ENCODE assay signal across 8 mouse cellular contexts in the genomic region with DNA sequence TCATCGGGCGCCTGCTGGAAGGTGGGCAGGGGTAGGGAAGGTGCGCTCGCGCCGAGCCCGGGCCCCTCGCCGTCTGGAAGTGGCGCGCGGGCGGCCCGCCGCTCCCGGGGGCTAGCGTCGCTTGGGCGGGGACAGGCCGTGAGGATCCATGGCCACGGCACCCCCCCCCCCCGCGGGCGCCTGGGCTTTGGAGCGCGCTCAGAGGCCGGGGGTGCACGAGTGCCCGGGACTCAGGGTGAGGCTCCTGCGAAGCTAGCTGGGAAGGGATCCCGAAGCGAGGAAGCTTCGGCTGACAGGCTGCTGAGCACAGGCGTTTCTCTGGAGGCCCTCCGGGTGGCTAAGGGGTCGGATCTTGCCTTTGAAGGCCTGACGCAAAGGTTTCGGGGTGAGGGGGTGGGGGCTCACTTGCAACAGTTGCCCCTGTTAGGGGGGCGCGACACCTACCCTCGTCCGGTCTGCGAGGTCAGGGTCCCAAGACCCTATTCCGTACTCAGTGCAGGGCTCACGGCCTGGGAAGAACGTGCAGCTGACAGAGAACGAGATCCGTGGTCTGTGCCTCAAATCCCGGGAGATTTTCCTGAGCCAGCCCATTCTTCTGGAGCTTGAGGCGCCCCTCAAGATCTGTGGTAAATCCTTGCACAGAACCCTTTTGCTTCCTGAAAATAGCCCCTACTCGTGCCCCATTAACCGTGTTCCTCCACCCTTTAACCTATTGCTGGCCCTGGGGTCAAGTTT. TPM values are rescaled to one million over a fixed set of nuclear protein-coding genes. Genes with fewer than 3 reads are reported as not detected.
DNase-seq lines count a peak whose midpoint lies in the region; ATAC-seq and TF ChIP-seq lines count a peak whose summit lies in the region.

No protein-coding gene starts in this region.

- peaks cover 47% of the 10 kb centered on the region for H3K79me2 ChIP-seq in C2C12 (ENCODE audit: control insufficient read depth, insufficient read depth)

- peak overlapping the region; percentile 84 for H3K4me3 ChIP-seq in C2C12 (ENCODE audit: insufficient read depth, poor library complexity, severe bottlenecking)
- peak overlapping the region; percentile 90 for H3K4me3 ChIP-seq in embryonic facial prominence, embryonic 15.5 days (replicated peaks)
- H3K4me3 ChIP-seq in limb, embryonic 12.5 days (replicated peaks) = peak overlapping the region; percentile 97
- peak overlapping the region; percentile 93 for H3K4me3 ChIP-seq in stomach, embryonic 15.5 days (replicated peaks)

- peaks cover 51% of the 10 kb centered on the region for H3K4me1 ChIP-seq in embryonic facial prominence, embryonic 15.5 days
- peaks cover 39% of the 10 kb centered on the region for H3K4me1 ChIP-seq in limb, embryonic 12.5 days (replicated peaks)
- peaks cover 25% of the 10 kb centered on the region for H3K4me1 ChIP-seq in stomach, embryonic 15.5 days

- peak overlapping the region; percentile 96 for H3K27ac ChIP-seq in embryonic facial prominence, embryonic 15.5 days (replicated peaks)
- H3K27ac ChIP-seq in limb, embryonic 12.5 days = peak overlapping the region; percentile 94
- peak overlapping the region; percentile 96 for H3K27ac ChIP-seq in stomach, embryonic 15.5 days

- peak; percentile 49; the same call in 1 of the 2 replicates for ATAC-seq in embryonic facial prominence, embryonic 15.5 days (ENCODE audit: insufficient number of reproducible peaks, low FRiP score, low TSS enrichment, low read depth)
- ATAC-seq in limb, embryonic 12.5 days (ENCODE audit: insufficient number of reproducible peaks, insufficient read depth, low FRiP score, low TSS enrichment, low read depth) = peak; percentile 26
- no peak; the same call in 1 of the 2 replicates for ATAC-seq in stomach, embryonic 15.5 days (ENCODE audit: insufficient read depth, low FRiP score, low read depth)
- no peak for ATAC-seq in inflammation-experienced regulatory T-cells, adult 6 months

- peak overlapping the region; percentile 87 for H3ac ChIP-seq in C2C12 (ENCODE audit: control insufficient read depth, insufficient read length, low read depth)

- H3K36me3 ChIP-seq in C2C12 (ENCODE audit: control insufficient read depth, insufficient read depth) = peaks cover 48% of the 10 kb centered on the region
- H3K36me3 ChIP-seq in embryonic facial prominence, embryonic 15.5 days = peaks cover 41% of the 10 kb centered on the region
- H3K36me3 ChIP-seq in limb, embryonic 12.5 days = peaks cover 44% of the 10 kb centered on the region
- peaks cover 36% of the 10 kb centered on the region for H3K36me3 ChIP-seq in stomach, embryonic 15.5 days

- H3K9ac ChIP-seq in embryonic facial prominence, embryonic 15.5 days = peak overlapping the region; percentile 97
- H3K9ac ChIP-seq in limb, embryonic 12.5 days (replicated peaks) = peak overlapping the region; percentile 93
- H3K9ac ChIP-seq in stomach, embryonic 15.5 days = peak overlapping the region; percentile 99

- H3K79me3 ChIP-seq in C2C12 (ENCODE audit: low read depth) = peaks cover 24% of the 10 kb centered on the region

- peak; percentile 95 for DNase-seq in heart, adult 11 months
- no peak for DNase-seq in heart, adult 18-20 months
- no peak for DNase-seq in thymus, postnatal 4 days

- peak overlapping the region; percentile 81 for H3K4me2 ChIP-seq in embryonic facial prominence, embryonic 15.5 days (replicated peaks)
- peak overlapping the region; percentile 94 for H3K4me2 ChIP-seq in limb, embryonic 12.5 days
- peak overlapping the region; percentile 88 for H3K4me2 ChIP-seq in stomach, embryonic 15.5 days

- no peak for TF ChIP-seq CTCF in C2C12 (IDR thresholded peaks at IDR 0.05; ENCODE audit: control insufficient read depth, insufficient read depth, insufficient read length)

- H3K9me3 ChIP-seq in embryonic facial prominence, embryonic 15.5 days (replicated peaks) = no peaks in the 10 kb centered on the region
- no peaks in the 10 kb centered on the region for H3K9me3 ChIP-seq in limb, embryonic 12.5 days
- H3K9me3 ChIP-seq in stomach, embryonic 15.5 days = no peaks in the 10 kb centered on the region

- WGBS in embryonic facial prominence, embryonic 15.5 days = under 1% methylated on average over 49 of the region's 52 CpGs
- WGBS in limb, embryonic 12.5 days = under 1% methylated on average over 52 of the region's 52 CpGs
- 0% methylated on average over 41 of the region's 52 CpGs for WGBS in stomach, embryonic 15.5 days

- no peaks in the 10 kb centered on the region for H3K27me3 ChIP-seq in C2C12 (ENCODE audit: control insufficient read depth, insufficient read depth, insufficient read length)
- no peaks in the 10 kb centered on the region for H3K27me3 ChIP-seq in embryonic facial prominence, embryonic 15.5 days
- no peaks in the 10 kb centered on the region for H3K27me3 ChIP-seq in limb, embryonic 12.5 days
- H3K27me3 ChIP-seq in stomach, embryonic 15.5 days (replicated peaks) = no peaks in the 10 kb centered on the region

TF ChIP-seq in C2C12, 6 proteins besides CTCF, POLR2A, EP300 and RAD21:
- TF ChIP-seq CEBPB (IDR thresholded peaks at IDR 0.05; ENCODE audit: low read depth) (no peak), MAX (IDR thresholded peaks at IDR 0.05) (no peak), USF1 (IDR thresholded peaks at IDR 0.05; ENCODE audit: low read depth) (no peak), MYOD1 (IDR thresholded peaks at IDR 0.05; ENCODE audit: control insufficient read depth, insufficient read length, low read depth) (no peak), FOSL1 (IDR thresholded peaks at IDR 0.05; ENCODE audit: insufficient read depth, low read length, poor library complexity, severe bottlenecking) (no peak), MYOG (IDR thresholded peaks at IDR 0.05; ENCODE audit: control insufficient read depth, extremely low read depth, insufficient read length) (no peak)

RNA-seq across cellular contexts. Expression of a gene that starts 0.6 kb away (rescaled TPM):
- 100 to 1,000 TPM; 293 to 299 TPM for total RNA-seq in heart, adult 18-20 months (2021)
- 819 TPM for polyA plus RNA-seq in C2C12 (2012; fragmentation: generic; extraction: Trizol)
- polyA plus RNA-seq in embryonic facial prominence, embryonic 15.5 days (2015; fragmentation: Nextera tagmentation; extraction: Ambion mirVana) = 745 and 794 TPM in 2 replicates
- 834 and 845 TPM in 2 replicates for polyA plus RNA-seq in limb, embryonic 12.5 days (2016; fragmentation: Nextera tagmentation; extraction: Ambion mirVana)
- polyA plus RNA-seq in stomach, embryonic 15.5 days (2015; fragmentation: Nextera tagmentation; extraction: Ambion mirVana) = 745 and 766 TPM in 2 replicates
- polyA plus RNA-seq in inflammation-experienced regulatory T-cells, adult 6 months (2017; shearing (Covaris generic)) = 1,000 to 10,000 TPM in 1 of 3 experiments, 100 to 1,000 TPM in 2; 808 to 1,210 (median 823) TPM

RNA-seq across cellular contexts. Expression of a gene that starts 1.3 kb away (rescaled TPM):
- 10 to 100 TPM; 12.0 to 20.2 TPM for total RNA-seq in heart, adult 18-20 months (2021)
- polyA plus RNA-seq in C2C12 (2012; fragmentation: generic; extraction: Trizol) = 0.26 TPM
- polyA plus RNA-seq in embryonic facial prominence, embryonic 15.5 days (2015; fragmentation: Nextera tagmentation; extraction: Ambion mirVana) = 3.6 and 5.1 TPM in 2 replicates
- 0.60 and 1.5 TPM in 2 replicates for polyA plus RNA-seq in limb, embryonic 12.5 days (2016; fragmentation: Nextera tagmentation; extraction: Ambion mirVana)
- 3.0 and 4.0 TPM in 2 replicates for polyA plus RNA-seq in stomach, embryonic 15.5 days (2015; fragmentation: Nextera tagmentation; extraction: Ambion mirVana)
- 100 to 1,000 TPM; 608 to 658 (median 621) TPM for polyA plus RNA-seq in inflammation-experienced regulatory T-cells, adult 6 months (2017; shearing (Covaris generic))

RNA-seq across cellular contexts. Expression of a gene that starts 9.0 kb away (rescaled TPM):
- total RNA-seq in heart, adult 18-20 months (2021) = 1 to 10 TPM; 4.5 to 4.8 TPM
- polyA plus RNA-seq in C2C12 (2012; fragmentation: generic; extraction: Trizol) = 33.3 TPM
- polyA plus RNA-seq in embryonic facial prominence, embryonic 15.5 days (2015; fragmentation: Nextera tagmentation; extraction: Ambion mirVana) = 33.6 and 35.0 TPM in 2 replicates
- 38.4 and 44.9 TPM in 2 replicates for polyA plus RNA-seq in limb, embryonic 12.5 days (2016; fragmentation: Nextera tagmentation; extraction: Ambion mirVana)
- 25.4 and 27.4 TPM in 2 replicates for polyA plus RNA-seq in stomach, embryonic 15.5 days (2015; fragmentation: Nextera tagmentation; extraction: Ambion mirVana)
- polyA plus RNA-seq in inflammation-experienced regulatory T-cells, adult 6 months (2017; shearing (Covaris generic)) = 10 to 100 TPM; 43.6 to 63.0 (median 59.1) TPM

RNA-seq across cellular contexts. Expression of a gene that starts 17.1 kb away (rescaled TPM):
- total RNA-seq in heart, adult 18-20 months (2021) = 10 to 100 TPM; 28.3 to 30.5 TPM
- 2.1 TPM for polyA plus RNA-seq in C2C12 (2012; fragmentation: generic; extraction: Trizol)
- polyA plus RNA-seq in embryonic facial prominence, embryonic 15.5 days (2015; fragmentation: Nextera tagmentation; extraction: Ambion mirVana) = 3.4 and 5.4 TPM in 2 replicates
- 2.3 and 3.1 TPM in 2 replicates for polyA plus RNA-seq in limb, embryonic 12.5 days (2016; fragmentation: Nextera tagmentation; extraction: Ambion mirVana)
- 1.5 and 2.0 TPM in 2 replicates for polyA plus RNA-seq in stomach, embryonic 15.5 days (2015; fragmentation: Nextera tagmentation; extraction: Ambion mirVana)
- 10 to 100 TPM in 2 of 3 experiments, 1 to 10 TPM in 1; 5.2 to 12.9 (median 11.9) TPM for polyA plus RNA-seq in inflammation-experienced regulatory T-cells, adult 6 months (2017; shearing (Covaris generic))

RNA-seq across cellular contexts. Expression of a gene that starts 21.6 kb away (rescaled TPM):
- total RNA-seq in heart, adult 18-20 months (2021) = 1 to 10 TPM; 1.2 to 2.3 TPM
- 24.8 TPM for polyA plus RNA-seq in C2C12 (2012; fragmentation: generic; extraction: Trizol)
- 10.1 and 10.2 TPM in 2 replicates for polyA plus RNA-seq in embryonic facial prominence, embryonic 15.5 days (2015; fragmentation: Nextera tagmentation; extraction: Ambion mirVana)
- 8.6 and 9.1 TPM in 2 replicates for polyA plus RNA-seq in limb, embryonic 12.5 days (2016; fragmentation: Nextera tagmentation; extraction: Ambion mirVana)
- polyA plus RNA-seq in stomach, embryonic 15.5 days (2015; fragmentation: Nextera tagmentation; extraction: Ambion mirVana) = 5.4 and 6.2 TPM in 2 replicates
- 10 to 100 TPM; 13.4 to 51.6 (median 33.9) TPM for polyA plus RNA-seq in inflammation-experienced regulatory T-cells, adult 6 months (2017; shearing (Covaris generic))

Comparison
In these comparisons a context has a peak if more than half of its experiments do, and no peak if none do; other contexts are left out.
1. ATAC-seq: peak in embryonic facial prominence, embryonic 15.5 days (single experiment) and limb, embryonic 12.5 days (single experiment); none in stomach, embryonic 15.5 days (single experiment) and inflammation-experienced regulatory T-cells, adult 6 months (single experiment).
2. RNA of a gene that starts 1.3 kb away (polyA plus RNA-seq): 608 to 658 TPM in inflammation-experienced regulatory T-cells, adult 6 months; 3.0 to 4.0 TPM in stomach, embryonic 15.5 days, 3.6 to 5.1 TPM in embryonic facial prominence, embryonic 15.5 days, 0.60 to 1.5 TPM in limb, embryonic 12.5 days and 0.26 TPM in C2C12 (single experiment); every median in the first group is over 10 times any median in the second.
3. Peak in every context shown above with its lines, with median percentiles within 50 percentile points of each other: H3K4me3 ChIP-seq, H3K27ac ChIP-seq, H3K4me2 ChIP-seq and H3K9ac ChIP-seq.